Mouse (Mus musculus) forebrain, embryonic 15.5 days (tissue): Measurements from ENCODE around the gene Tysnd1. TPM values are rescaled to one million over a fixed set of nuclear protein-coding genes. Genes with fewer than 3 reads are reported as not detected.

ENCODE experiments used
- ATAC-seq: fragments of 200-750 bp; cut with Nextera tagmentation; replicated peaks from 2 replicates; pipeline ENCODE4 v1.8.0; 2017; ENCODE audit warnings: mild to moderate bottlenecking, moderate TSS enrichment, moderate library complexity
- H3K27ac ChIP-seq: fragments of 300-500 bp; sonication (generic); replicated peaks from 2 replicates; pipeline ENCODE4 v1.5.1; 2015; ENCODE audit warnings: mild to moderate bottlenecking, inconsistent platforms
- H3K27me3 ChIP-seq: fragments of 300-500 bp; sonication (generic); 2 replicates; pipeline ENCODE4 v1.6.1; 2015; ENCODE audit warnings: inconsistent platforms
- H3K36me3 ChIP-seq: fragments of 300-500 bp; sonication (generic); 2 replicates; pipeline ENCODE4 v1.6.1; 2015; ENCODE audit warnings: mild to moderate bottlenecking, inconsistent platforms
- H3K4me1 ChIP-seq: fragments of 300-500 bp; sonication (generic); 2 replicates; pipeline ENCODE4 v1.6.1; 2015; ENCODE audit warnings: inconsistent platforms
- H3K4me2 ChIP-seq: fragments of 300-500 bp; sonication (generic); replicated peaks from 2 replicates; pipeline ENCODE4 v1.6.1; 2015; ENCODE audit warnings: mild to moderate bottlenecking, inconsistent platforms
- H3K4me3 ChIP-seq: fragments of 300-500 bp; sonication (generic); 2 replicates; pipeline ENCODE4 v1.5.1; 2015; ENCODE audit warnings: mild to moderate bottlenecking, inconsistent platforms
- H3K9ac ChIP-seq: fragments of 300-500 bp; sonication (generic); replicated peaks from 2 replicates; pipeline ENCODE4 v1.6.1; 2015; ENCODE audit warnings: mild to moderate bottlenecking, inconsistent platforms
- H3K9me3 ChIP-seq: fragments of 300-500 bp; sonication (generic); 2 replicates; pipeline ENCODE4 v1.6.1; 2016; ENCODE audit warnings: inconsistent platforms
- WGBS: fragments of 180-500 bp; shearing (Covaris S2); methylation state at CpG from one replicate; pipeline ENCODE4 v1.1.7; 2015; ENCODE audit warnings: mixed read lengths; 5-methylcytosine and 5-hydroxymethylcytosine counted together
- polyA plus RNA-seq: library from polyadenylated mRNA; unstranded; fragments of >200 nt; fragmentation: Nextera tagmentation; extraction: Ambion mirVana; gene quantifications from 2 replicates; pipeline ENCODE4 v1.2.1, GENCODE M21; 2015

Tysnd1 gene
- polyA plus RNA-seq, 1 experiment from 2014 or later: 28.2 TPM

DNA sequence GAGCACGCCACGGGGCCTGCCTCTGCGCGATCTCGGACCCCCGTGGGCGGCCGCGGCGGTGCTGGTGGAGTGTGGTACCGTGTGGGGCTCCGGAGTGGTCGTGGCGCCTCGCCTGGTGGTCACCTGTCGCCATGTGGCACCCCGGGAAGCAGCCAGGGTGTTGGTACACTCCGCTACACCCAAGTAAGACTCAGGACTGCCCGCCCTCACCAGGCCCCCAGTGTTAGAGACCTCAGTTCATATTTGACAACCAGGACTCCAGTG is 1.2 kb downstream of the Tysnd1 start:
- H3K27ac ChIP-seq: no peak overlapping the region
- H3K4me1 ChIP-seq: peaks cover 18% of the 10 kb centered on the region
- peak overlapping the region; percentile 56 for H3K9ac ChIP-seq
- no peak for ATAC-seq
- no peaks in the 10 kb centered on the region for H3K9me3 ChIP-seq
- H3K4me3 ChIP-seq: peak overlapping the region; percentile 64
- H3K36me3 ChIP-seq: peaks cover 16% of the 10 kb centered on the region
- peak overlapping the region; percentile 100 for H3K4me2 ChIP-seq
- H3K27me3 ChIP-seq: no peaks in the 10 kb centered on the region
- WGBS: 15% methylated on average over 19 of the region's 19 CpGs

- Histone ChIP-seq H3K4me3 (peak overlapping the region; percentile 64), H3K4me1 (peaks cover 18% of the 10 kb centered on the region), H3K9me3 (no peaks in the 10 kb centered on the region), H3K4me2 (peak overlapping the region; percentile 100), H3K9ac (peak overlapping the region; percentile 56; the same call in 1 of the 2 replicates), H3K36me3 (peaks cover 14% of the 10 kb centered on the region), H3K27me3 (no peaks in the 10 kb centered on the region), H3K27ac (no peak overlapping the region)
- no peak for ATAC-seq
- WGBS: 90% methylated on average over 2 of the region's 2 CpGs
Measured at GRCm38 (mm10) chr10:61697028-61697427, 1.7 kb downstream of the Tysnd1 start.

GRCm38 (mm10) chr10:61704663-61705062 is 9.3 kb downstream of the Tysnd1 start:
- no peaks in the 10 kb centered on the region for H3K27me3 ChIP-seq
- no peak overlapping the region for H3K4me3 ChIP-seq
- no peaks in the 10 kb centered on the region for H3K9me3 ChIP-seq
- H3K4me2 ChIP-seq: no peak overlapping the region
- H3K4me1 ChIP-seq: no peaks in the 10 kb centered on the region
- ATAC-seq: no peak
- no peak overlapping the region for H3K27ac ChIP-seq
- 64% methylated on average over 4 of the region's 4 CpGs for WGBS
- peaks cover 14% of the 10 kb centered on the region for H3K36me3 ChIP-seq
- H3K9ac ChIP-seq: no peak overlapping the region

GRCm38 (mm10) chr10:61706412-61707375 is 11.4 kb downstream of the Tysnd1 start:
- Histone ChIP-seq H3K4me1 (no peaks in the 10 kb centered on the region), H3K9ac (no peak overlapping the region), H3K27me3 (no peaks in the 10 kb centered on the region), H3K36me3 (peaks cover 14% of the 10 kb centered on the region), H3K4me3 (no peak overlapping the region), H3K9me3 (no peaks in the 10 kb centered on the region), H3K4me2 (no peak overlapping the region), H3K27ac (no peak overlapping the region)
- no peak for ATAC-seq
- WGBS: 83% methylated on average over 6 of the region's 6 CpGs

DNA sequence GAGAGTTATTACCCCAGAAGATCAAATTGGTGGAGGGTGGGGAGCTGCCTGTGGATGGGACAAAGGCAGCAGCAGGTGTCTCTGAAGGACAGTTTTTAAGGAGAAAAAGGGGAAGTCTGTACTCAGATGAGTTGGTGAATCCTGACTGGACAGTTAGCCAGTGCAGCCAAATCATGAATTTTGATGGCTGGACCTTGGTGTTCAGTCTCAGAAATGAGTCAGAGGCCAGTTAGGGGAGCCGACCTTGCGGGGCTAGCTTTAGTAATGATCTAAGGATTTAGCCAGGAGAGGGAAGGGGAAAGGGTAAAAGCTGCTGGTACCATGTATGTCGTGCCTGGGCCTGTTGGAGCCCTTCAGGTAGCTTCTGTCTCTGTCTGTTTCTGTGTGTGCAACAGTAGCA is 18.3 kb downstream of the Tysnd1 start:
- no peak overlapping the region for H3K27ac ChIP-seq
- no peaks in the 10 kb centered on the region for H3K36me3 ChIP-seq
- H3K4me3 ChIP-seq: no peak overlapping the region
- H3K9me3 ChIP-seq: no peaks in the 10 kb centered on the region
- no peak for ATAC-seq
- no peak overlapping the region for H3K4me2 ChIP-seq
- no peaks in the 10 kb centered on the region for H3K27me3 ChIP-seq
- no peak overlapping the region for H3K9ac ChIP-seq
- H3K4me1 ChIP-seq: peaks cover 8% of the 10 kb centered on the region; the same call in 1 of the 2 replicates
- WGBS: 67% methylated on average over 3 of the region's 3 CpGs

- H3K27ac ChIP-seq: no peak overlapping the region
- no peaks in the 10 kb centered on the region for H3K36me3 ChIP-seq
- peaks cover 8% of the 10 kb centered on the region; the same call in 1 of the 2 replicates for H3K4me1 ChIP-seq
- no peak overlapping the region for H3K4me2 ChIP-seq
- H3K9me3 ChIP-seq: no peaks in the 10 kb centered on the region
- no peak overlapping the region for H3K9ac ChIP-seq
- no peak for ATAC-seq
- H3K4me3 ChIP-seq: no peak overlapping the region
- WGBS: 88% methylated on average over 4 of the region's 4 CpGs
- no peaks in the 10 kb centered on the region for H3K27me3 ChIP-seq
Measured at GRCm38 (mm10) chr10:61714146-61714545, 18.8 kb downstream of the Tysnd1 start.

- peak; percentile 58; the same call in 1 of the 2 replicates for ATAC-seq
- Histone ChIP-seq H3K27me3 (no peaks in the 10 kb centered on the region), H3K4me3 (peak within 1 kb of the TSS; percentile 45), H3K4me1 (peaks cover 8% of the 10 kb centered on the region; the same call in 1 of the 2 replicates), H3K9ac (peak within 1 kb of the TSS; percentile 36), H3K9me3 (no peaks in the 10 kb centered on the region), H3K27ac (no peak within 1 kb of the TSS), H3K4me2 (peak within 1 kb of the TSS; percentile 65), H3K36me3 (no peaks in the 10 kb centered on the region)
- WGBS: 19% methylated on average over 23 of the region's 36 CpGs
Measured at GRCm38 (mm10) chr10:61714771-61715461, 19.6 kb downstream of the Tysnd1 start, which contains the start of gene Aifm2. Gene Aifm2 (plus strand): TSS chr10:61715263.

- 6% methylated on average over 11 of the region's 11 CpGs for WGBS
- Histone ChIP-seq H3K9me3 (no peaks in the 10 kb centered on the region), H3K27me3 (no peaks in the 10 kb centered on the region), H3K4me1 (peaks cover 8% of the 10 kb centered on the region; the same call in 1 of the 2 replicates), H3K27ac (no peak overlapping the region), H3K9ac (peak overlapping the region; percentile 36), H3K36me3 (no peaks in the 10 kb centered on the region), H3K4me2 (peak overlapping the region; percentile 65), H3K4me3 (peak overlapping the region; percentile 45)
- peak; percentile 58 for ATAC-seq
Measured at GRCm38 (mm10) chr10:61715462-61715837, 20.1 kb downstream of the Tysnd1 start.

- Histone ChIP-seq H3K36me3 (no peaks in the 10 kb centered on the region), H3K9ac (no peak overlapping the region), H3K4me1 (peaks cover 8% of the 10 kb centered on the region; the same call in 1 of the 2 replicates), H3K9me3 (no peaks in the 10 kb centered on the region), H3K4me3 (no peak overlapping the region), H3K4me2 (peak overlapping the region; percentile 65; the same call in 1 of the 2 replicates), H3K27me3 (no peaks in the 10 kb centered on the region), H3K27ac (no peak overlapping the region)
- no peak for ATAC-seq
- 79% methylated on average over 7 of the region's 7 CpGs for WGBS
Measured at GRCm38 (mm10) chr10:61715996-61716864, 20.9 kb downstream of the Tysnd1 start.

GRCm38 (mm10) chr10:61717406-61718296 is 22.3 kb downstream of the Tysnd1 start:
- no peaks in the 10 kb centered on the region for H3K27me3 ChIP-seq
- 90% methylated on average over 12 of the region's 12 CpGs for WGBS
- no peak overlapping the region for H3K4me3 ChIP-seq
- H3K9me3 ChIP-seq: no peaks in the 10 kb centered on the region
- no peak overlapping the region for H3K9ac ChIP-seq
- no peaks in the 10 kb centered on the region for H3K36me3 ChIP-seq
- peaks cover 8% of the 10 kb centered on the region; the same call in 1 of the 2 replicates for H3K4me1 ChIP-seq
- no peak overlapping the region for H3K4me2 ChIP-seq
- no peak for ATAC-seq
- no peak overlapping the region for H3K27ac ChIP-seq

GRCm38 (mm10) chr10:61720331-61720730 is 25.0 kb downstream of the Tysnd1 start:
- no peak for ATAC-seq
- 90% methylated on average over 7 of the region's 7 CpGs for WGBS
- Histone ChIP-seq H3K9ac (no peak overlapping the region), H3K4me1 (peaks cover 5% of the 10 kb centered on the region; the same call in 1 of the 2 replicates), H3K27ac (no peak overlapping the region), H3K9me3 (no peaks in the 10 kb centered on the region), H3K36me3 (no peaks in the 10 kb centered on the region), H3K4me2 (no peak overlapping the region), H3K27me3 (no peaks in the 10 kb centered on the region), H3K4me3 (no peak overlapping the region)
